Comparison of ENCODE assay signal across 15 mouse cellular contexts in genomic region chr3:86103449-86104291, GRCm38 (mm10). TPM values are rescaled to one million over a fixed set of nuclear protein-coding genes. Genes with fewer than 3 reads are reported as not detected.
DNase-seq lines count a peak whose midpoint lies in the region; ATAC-seq and TF ChIP-seq lines count a peak whose summit lies in the region.
"Had no signal": no experiment of that assay in that cellular context is flagged by ENCODE, and none has a peak within 500 bp of the region (broad histone marks: within the 10 kb centered on the region; RNA-seq: fewer than 3 reads in every experiment).

No protein-coding gene starts in this region.

- no peaks in the 10 kb centered on the region for H3K9me3 ChIP-seq in midbrain, postnatal 0 days (ENCODE audit: low read length)
- H3K9me3 ChIP-seq in midbrain, embryonic 13.5 days, result no peaks in the 10 kb centered on the region
- 0 out of 2 replicates have a peak, but pooled peaks cover 2% of the 10 kb centered on the region for H3K9me3 ChIP-seq in erythroblast, embryonic 14.5 days (ENCODE audit: control insufficient read depth, low read length)
- H3K9me3 ChIP-seq: hindbrain, embryonic 12.5 days; limb, embryonic 13.5 days; midbrain, embryonic 12.5 days had no signal

- H3K36me3 ChIP-seq in midbrain, postnatal 0 days (ENCODE audit: insufficient read depth, low read length), result no peaks in the 10 kb centered on the region
- no peaks in the 10 kb centered on the region for H3K36me3 ChIP-seq in midbrain, embryonic 13.5 days
- H3K36me3 ChIP-seq in erythroblast, embryonic 14.5 days (ENCODE audit: control insufficient read depth), result peaks cover 26% of the 10 kb centered on the region
- H3K36me3 ChIP-seq: hindbrain, embryonic 12.5 days; midbrain, embryonic 12.5 days had no signal

- H3K9ac ChIP-seq in midbrain, postnatal 0 days (replicated peaks; ENCODE audit: low read length, poor library complexity, severe bottlenecking), result no peak overlapping the region
- no peak overlapping the region for H3K9ac ChIP-seq in midbrain, embryonic 13.5 days (replicated peaks)
- H3K9ac ChIP-seq: hindbrain, embryonic 12.5 days; limb, embryonic 13.5 days; midbrain, embryonic 12.5 days had no signal

- H3K27me3 ChIP-seq in midbrain, postnatal 0 days (ENCODE audit: insufficient read depth, low read length), result no peaks in the 10 kb centered on the region
- no peaks in the 10 kb centered on the region for H3K27me3 ChIP-seq in midbrain, embryonic 13.5 days
- no peaks in the 10 kb centered on the region for H3K27me3 ChIP-seq in erythroblast, embryonic 14.5 days (ENCODE audit: control insufficient read depth)
- H3K27me3 ChIP-seq: hindbrain, embryonic 12.5 days; limb, embryonic 13.5 days; midbrain, embryonic 12.5 days; Patski had no signal

- DNase-seq in frontal cortex, postnatal 25 days (ENCODE audit: low spot score in 2 of 2), result no peak
- DNase-seq in midbrain, postnatal 0 days (ENCODE audit: low spot score), result peak; percentile 54
- no peak for DNase-seq in layer of hippocampus, adult 9-10 months (ENCODE audit: low spot score)
- DNase-seq in layer of hippocampus, postnatal 36 days, result no peak
- DNase-seq: adrenal gland, postnatal 14 days; cerebellum, adult 9-11 months; kidney, postnatal 25 days had no signal

- H3K27ac ChIP-seq in midbrain, postnatal 0 days (ENCODE audit: low read depth, low read length), result no peak overlapping the region
- H3K27ac ChIP-seq in midbrain, embryonic 13.5 days, result no peak overlapping the region
- H3K27ac ChIP-seq: hindbrain, embryonic 12.5 days; midbrain, embryonic 12.5 days had no signal

- WGBS in midbrain, postnatal 0 days, result 81% methylated on average over 18 of the region's 18 CpGs
- WGBS in midbrain, embryonic 13.5 days, result 89% methylated on average over 18 of the region's 18 CpGs

- peak; percentile 56 for TF ChIP-seq CTCF in midbrain, postnatal 0 days (IDR thresholded peaks at IDR 0.05)

- H3K4me1 ChIP-seq in midbrain, postnatal 0 days (ENCODE audit: insufficient read depth, low read length), result no peaks in the 10 kb centered on the region
- peaks cover 9% of the 10 kb centered on the region for H3K4me1 ChIP-seq in midbrain, embryonic 13.5 days (replicated peaks)
- peaks cover 64% of the 10 kb centered on the region for H3K4me1 ChIP-seq in erythroblast, embryonic 14.5 days (ENCODE audit: control insufficient read depth)
- H3K4me1 ChIP-seq: hindbrain, embryonic 12.5 days had no signal

- ATAC-seq in frontal cortex, adult (ENCODE audit: low TSS enrichment), result 0 out of 2 replicates have a peak, but pooled peaks have one; percentile 41
- no peak for ATAC-seq in midbrain, postnatal 0 days (ENCODE audit: low FRiP score)
- no peak for ATAC-seq in midbrain, embryonic 13.5 days
- peak; percentile 40; the same call in 1 of the 2 replicates for ATAC-seq in monocyte, adult 5-6 weeks (replicated peaks; ENCODE audit: insufficient number of reproducible peaks, low FRiP score, low TSS enrichment, poor library complexity, severe bottlenecking)
- ATAC-seq: Patski had no signal

- no peak overlapping the region for H3K4me2 ChIP-seq in midbrain, postnatal 0 days (ENCODE audit: low read depth, low read length, poor library complexity, severe bottlenecking)
- H3K4me2 ChIP-seq in midbrain, embryonic 13.5 days (replicated peaks), result no peak overlapping the region
- H3K4me2 ChIP-seq: hindbrain, embryonic 12.5 days; limb, embryonic 13.5 days; midbrain, embryonic 12.5 days had no signal

- no peak overlapping the region for H3K4me3 ChIP-seq in midbrain, postnatal 0 days (ENCODE audit: low read depth, low read length)
- no peak overlapping the region for H3K4me3 ChIP-seq in midbrain, embryonic 13.5 days (replicated peaks)
- peak overlapping the region; percentile 56 for H3K4me3 ChIP-seq in erythroblast, embryonic 14.5 days (replicated peaks)
- H3K4me3 ChIP-seq: hindbrain, embryonic 12.5 days; limb, embryonic 13.5 days; midbrain, embryonic 12.5 days had no signal

RNA-seq across cellular contexts. Expression of gene Rps3a1, which starts 38.8 kb away (rescaled TPM):
- total RNA-seq in midbrain, postnatal 0 days (2014; rRNA removed), result 418 and 476 TPM in 2 replicates
- polyA plus RNA-seq in midbrain, postnatal 0 days (2015; fragmentation: Nextera tagmentation; extraction: Ambion mirVana), result 512 and 566 TPM in 2 replicates
- polyA plus RNA-seq in midbrain, embryonic 13.5 days (2015; fragmentation: Nextera tagmentation; extraction: Ambion mirVana), result 722 and 731 TPM in 2 replicates
- polyA plus RNA-seq in erythroblast, embryonic 14.5 days (2012), result 20.8 and 31.3 TPM in 2 replicates
- total RNA-seq in monocyte, adult 5-6 weeks (2017), result 2,726 to 3,318 TPM (median 3,221 TPM) in 3 replicates
- 100 to 1,000 TPM; 392 to 411 TPM for total RNA-seq in layer of hippocampus, postnatal 36 days (2021)

Comparison
In these comparisons a context has a peak if more than half of its experiments do, and no peak if none do; other contexts are left out.
1. ATAC-seq: peak in frontal cortex, adult (single experiment) and monocyte, adult 5-6 weeks (single experiment); none in midbrain, postnatal 0 days (single experiment) and midbrain, embryonic 13.5 days (single experiment).